Mouse (Mus musculus): ENCODE measurements at regions not wholly inside any gene's neighbourhood (a gene's known extent, or its start where the extent isn't known, plus 50 kb on each side); places are given as distances from the start of the nearest gene placed in this dataset.
A peak's percentile ranks its signal among the peaks of the same experiment; 100 is the strongest.
"Not testable (repeated sequence)": the region's sequence is repeated elsewhere in the genome, so short reads cannot be mapped to it uniquely, and the experiment has no call there.

DNA sequence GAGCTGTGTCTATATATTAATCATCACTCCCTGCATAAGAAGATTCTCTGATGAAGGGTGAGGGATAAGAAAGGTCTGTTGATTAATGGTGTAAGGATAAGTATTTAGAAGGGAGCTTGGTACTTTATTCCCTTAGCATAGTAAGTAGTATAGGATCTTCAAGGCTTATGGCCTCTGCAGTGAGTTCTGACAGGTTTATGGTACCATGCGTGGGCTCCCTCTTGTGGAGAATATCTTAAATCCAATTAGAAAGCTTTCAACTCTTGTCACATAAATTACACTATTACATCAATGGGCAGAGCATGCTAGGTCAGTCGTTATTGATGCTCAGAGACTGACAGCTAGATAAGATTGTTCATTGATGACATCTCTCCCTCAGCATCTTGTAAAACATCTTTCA, 112.7 kb upstream of the Grin3a start:
- no peak for DNase-seq

DNA sequence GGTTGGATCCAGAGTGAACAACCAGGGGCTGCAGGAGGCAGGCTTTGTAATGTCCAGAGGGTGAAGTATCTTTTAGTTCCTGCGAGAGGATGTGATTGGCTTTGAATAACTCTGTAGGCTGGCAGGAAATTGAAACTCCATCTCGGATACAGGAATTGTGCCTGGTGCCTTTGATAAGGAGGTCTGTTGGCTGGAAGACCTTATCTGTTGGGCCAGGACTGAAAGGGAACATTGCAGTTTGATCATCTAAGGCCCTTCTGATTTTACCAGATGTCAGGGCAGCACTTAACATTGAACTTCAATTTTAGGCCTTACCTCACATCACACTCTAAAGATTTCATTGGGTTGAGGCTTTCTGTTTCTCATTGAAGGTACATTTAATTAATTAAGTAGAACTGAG, 111.3 kb upstream of the Grin3a start:
- no peak for DNase-seq

DNA sequence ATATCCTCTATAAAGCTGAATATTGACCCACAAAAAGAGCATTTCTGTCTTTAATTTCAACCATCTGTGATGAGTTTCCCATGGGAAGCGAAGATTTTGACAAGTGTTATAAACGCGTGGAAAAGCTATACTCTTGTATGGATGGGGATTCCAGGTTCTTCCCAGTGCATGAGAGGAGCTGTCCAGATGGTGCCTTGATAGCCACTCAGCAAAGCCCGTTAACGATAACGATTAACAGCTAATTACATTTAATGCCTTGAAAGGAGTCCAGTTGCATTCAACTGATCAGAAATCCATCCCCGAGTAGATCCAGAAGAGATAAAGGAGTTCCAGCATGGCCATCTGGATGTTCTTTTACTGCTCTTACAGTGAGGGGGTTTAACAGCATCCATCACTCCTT, 100.8 kb upstream of the Grin3a start:
- DNase-seq = no peak

DNA sequence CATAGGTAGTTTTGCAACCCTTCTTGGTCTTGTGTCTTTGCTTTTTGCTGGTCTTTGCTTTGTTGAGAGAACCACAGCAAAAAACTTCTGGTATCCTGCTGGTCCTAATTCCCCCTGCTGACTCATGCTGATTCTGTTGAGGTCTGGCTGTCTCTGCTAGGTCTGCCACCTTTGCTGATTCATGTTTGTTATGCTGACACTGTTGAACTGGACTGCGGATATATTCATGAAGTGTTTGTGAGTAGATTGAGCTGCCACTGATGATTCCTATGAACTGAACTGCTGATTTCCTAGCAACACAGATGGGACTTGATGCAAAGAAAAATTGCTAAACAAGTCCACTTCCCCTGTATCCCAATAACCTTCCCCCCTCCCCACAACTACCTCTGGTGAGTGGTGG, 91.9 kb upstream of the Grin3a start:
- DNase-seq = no peak

DNA sequence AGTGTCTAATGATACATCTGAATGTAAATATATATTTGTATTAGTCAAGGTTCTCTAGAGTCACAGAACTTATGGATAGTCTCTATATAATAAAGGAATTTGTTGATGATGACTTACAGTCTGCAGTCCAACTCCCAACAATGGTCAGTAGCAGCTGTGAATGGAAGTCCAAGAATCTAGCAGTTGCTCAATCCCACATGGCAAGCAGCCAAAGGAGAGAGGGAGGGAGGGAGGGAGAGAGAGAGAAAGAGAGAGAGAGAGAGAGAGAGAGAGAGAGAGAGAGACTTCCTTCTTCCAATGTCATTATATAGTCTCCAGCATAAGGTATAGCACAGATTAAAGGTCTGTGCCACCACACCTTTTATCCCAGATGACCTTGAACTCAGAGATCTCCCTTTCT, 84.1 kb upstream of the Grin3a start:
- not testable (repeated sequence) for DNase-seq

DNA sequence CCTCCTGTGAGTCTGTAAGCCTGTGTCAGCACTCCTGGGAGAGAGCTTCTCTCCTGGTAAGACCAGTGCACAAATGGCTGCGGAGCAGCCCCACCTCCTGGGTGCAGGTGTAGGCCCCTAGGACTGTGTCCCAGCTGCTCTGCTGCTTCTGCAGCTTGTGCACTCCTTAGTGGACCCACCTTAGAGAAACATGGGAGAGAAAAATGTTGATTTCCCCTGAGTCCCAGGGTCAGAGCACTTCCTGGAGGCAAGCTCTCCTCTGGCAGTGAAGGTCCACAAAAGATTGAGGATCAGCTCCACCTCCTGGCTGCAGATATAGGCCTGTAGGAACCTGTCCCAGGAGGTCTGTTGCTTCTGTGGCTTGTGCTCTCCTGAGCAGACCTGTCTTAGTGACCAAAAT, 81.5 kb upstream of the Grin3a start:
- DNase-seq = peak; percentile 81

DNA sequence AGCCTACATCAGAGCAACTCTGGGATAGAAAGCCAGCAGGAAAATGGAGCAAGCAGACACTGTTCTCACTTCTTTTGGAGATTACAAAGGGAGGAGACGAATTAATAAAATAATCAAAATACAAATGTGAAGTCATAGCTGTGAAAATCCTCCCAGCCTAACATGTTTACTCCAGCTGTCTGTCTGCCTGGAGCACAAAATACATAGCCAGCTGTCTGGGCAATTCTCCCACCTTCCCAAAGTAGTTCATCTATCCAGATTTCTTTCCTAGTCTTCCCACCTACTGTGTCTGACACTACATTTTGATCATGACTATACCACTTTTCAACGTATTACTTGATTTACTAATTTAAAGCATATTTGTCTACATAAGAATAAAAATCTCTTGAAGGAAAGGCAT, 68.7 kb upstream of the Grin3a start:
- DNase-seq = no peak

DNA sequence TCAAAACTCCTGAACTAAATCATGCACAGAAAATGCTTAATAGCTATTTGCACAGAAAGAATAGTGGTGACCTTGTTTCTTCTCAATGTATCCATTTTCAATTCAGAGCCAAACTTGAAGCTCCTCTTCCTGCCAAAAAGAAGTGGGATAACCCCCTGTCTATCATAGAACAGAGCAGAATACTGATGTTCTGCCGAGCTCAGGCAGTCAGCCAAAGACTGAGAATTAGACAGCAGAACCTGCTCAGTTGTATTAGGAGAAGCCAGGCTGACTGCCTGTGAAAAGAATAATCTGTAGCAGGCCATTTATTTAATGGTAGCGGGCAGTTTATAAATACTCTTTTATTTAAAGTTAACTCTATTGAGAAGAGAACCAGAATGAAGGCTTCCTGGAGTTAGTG, 68.1 kb upstream of the Grin3a start:
- DNase-seq = no peak

All from heart, adult 11 months (tissue).